Mouse (Mus musculus) retina, postnatal 7 days (tissue): ENCODE data around the gene Cdh12.
A peak's percentile ranks its signal among the peaks of the same experiment; 100 is the strongest.
"Not testable (repeated sequence)": the region's sequence is repeated elsewhere in the genome, so short reads cannot be mapped to it uniquely, and the experiment has no call there.

ENCODE experiments used
- DNase-seq: peaks from one replicate; pipeline ENCODE4 v3.0.0-alpha.2; 2012; ENCODE audit warnings: low read depth, low spot score

Gene Cdh12

DNA sequence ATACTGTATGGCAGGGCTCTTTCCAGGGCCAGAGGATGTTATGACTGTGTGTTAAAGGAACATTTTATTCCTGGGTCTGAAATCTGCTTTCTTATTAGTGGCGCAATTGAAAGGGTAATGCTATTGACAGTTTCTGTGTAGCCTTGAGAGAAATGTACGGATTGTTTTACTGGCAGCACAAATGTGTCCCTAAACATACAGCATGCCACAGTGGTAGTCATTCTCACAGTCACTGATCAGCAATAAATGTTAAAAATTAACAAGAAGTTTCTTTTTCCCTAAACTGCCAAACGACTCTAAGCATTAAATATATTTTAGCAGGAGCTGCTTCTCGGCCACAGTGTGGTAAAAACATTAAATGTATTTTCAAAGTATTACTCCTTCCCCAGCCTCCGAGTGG, 926.4 kb downstream of the Cdh12 start:
- no peak for DNase-seq

DNA sequence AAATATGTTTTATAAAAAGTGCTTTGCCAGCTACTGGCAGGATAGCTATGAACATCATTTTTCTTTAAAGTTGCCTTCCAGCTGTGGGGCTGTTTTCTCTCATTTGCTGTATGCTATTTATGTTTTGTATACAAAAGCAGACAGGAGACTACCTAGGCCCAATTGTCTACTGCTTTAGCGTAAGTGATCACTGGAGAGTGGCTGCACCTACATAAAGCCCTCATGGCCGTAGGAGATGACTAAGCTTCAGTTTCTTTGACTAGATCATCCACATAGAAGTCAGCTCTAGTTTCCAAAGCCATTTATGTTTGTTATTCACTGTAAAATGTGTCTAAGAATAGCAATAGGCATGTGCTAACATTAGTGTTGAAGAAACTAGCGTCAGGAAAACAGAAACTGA, 926.8 kb downstream of the Cdh12 start:
- DNase-seq: no peak

DNA sequence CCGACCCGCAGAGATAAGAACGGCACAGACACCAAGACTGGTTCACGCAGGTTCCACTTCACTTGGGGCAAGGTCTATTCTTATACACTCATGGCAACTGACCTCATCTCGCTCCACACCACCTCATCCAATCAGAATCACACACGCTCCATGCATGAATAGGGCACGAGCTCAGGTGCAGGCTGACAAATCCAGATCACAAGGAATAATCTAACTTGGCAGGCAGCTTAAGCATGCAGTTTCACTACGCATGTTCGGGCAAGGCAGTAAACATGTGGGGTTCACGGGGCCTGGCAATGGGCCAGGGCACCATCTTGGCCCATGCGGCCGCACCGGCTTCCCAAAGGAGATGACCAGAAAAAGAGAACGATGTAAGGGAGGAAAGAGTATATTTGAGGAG, 942.4 kb downstream of the Cdh12 start:
- DNase-seq: not testable (repeated sequence)

DNA sequence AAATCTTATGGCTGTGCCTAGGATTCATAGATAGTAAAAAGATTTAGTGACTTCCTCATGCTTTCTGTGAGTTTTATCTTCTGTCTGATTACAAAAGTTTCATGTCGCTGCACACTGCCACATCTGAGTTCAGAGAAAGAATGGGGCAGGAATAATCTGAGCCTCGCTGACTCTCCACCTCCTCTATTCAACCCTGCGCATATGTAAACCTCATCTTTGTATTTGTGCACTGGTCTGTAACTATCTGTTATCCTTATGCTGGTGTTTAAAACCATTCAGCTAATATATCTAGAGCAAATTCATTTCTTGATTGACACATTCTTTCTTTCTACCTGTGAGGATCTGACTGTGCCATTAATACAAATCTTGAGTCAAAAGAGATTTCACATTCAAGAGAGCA, 944.0 kb downstream of the Cdh12 start:
- DNase-seq: no peak

DNA sequence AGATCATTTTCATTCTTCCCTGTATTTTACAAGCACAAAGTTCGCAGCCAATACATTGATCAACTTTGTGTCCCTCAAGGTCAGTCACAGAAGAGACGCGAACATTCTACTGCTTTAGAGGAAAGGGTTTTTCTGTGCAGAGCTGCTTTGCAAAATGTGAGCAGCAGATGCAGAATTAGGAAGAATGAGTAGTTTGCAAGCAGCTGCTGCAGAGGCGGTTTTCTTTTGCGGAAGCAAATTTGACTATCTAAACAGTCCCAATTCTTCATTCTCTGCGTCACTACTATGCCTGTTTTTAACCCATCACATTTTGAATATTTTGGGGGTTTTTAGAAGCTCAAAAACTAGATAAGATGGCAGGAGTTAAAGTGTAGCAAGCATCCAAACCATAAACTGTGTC, 956.1 kb downstream of the Cdh12 start:
- DNase-seq: no peak

GRCm38 (mm10) chr15:21407324-21408044, 958.4 kb downstream of the Cdh12 start:
- DNase-seq: peak; percentile 25

GRCm38 (mm10) chr15:21437347-21437746, 988.3 kb downstream of the Cdh12 start:
- DNase-seq: no peak

DNA sequence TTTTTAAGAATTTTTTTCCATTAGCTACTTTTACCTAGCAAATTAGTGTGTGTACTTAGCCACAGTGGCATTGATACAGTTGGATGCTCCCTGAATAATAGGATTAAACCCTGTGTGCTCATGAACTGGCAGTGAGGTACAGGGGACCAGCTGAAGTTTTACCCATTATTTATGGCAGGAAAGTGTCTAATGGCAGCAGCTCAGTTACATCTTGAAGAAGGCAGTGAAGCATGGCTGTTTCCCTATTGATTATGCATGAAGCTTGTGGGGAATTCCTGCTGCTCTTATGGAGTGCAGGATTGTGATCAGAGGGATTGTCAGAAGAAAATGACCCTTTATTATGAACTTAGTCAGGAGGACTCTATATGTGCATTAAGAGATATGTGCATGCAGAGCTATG, 988.9 kb downstream of the Cdh12 start:
- DNase-seq: no peak

DNA sequence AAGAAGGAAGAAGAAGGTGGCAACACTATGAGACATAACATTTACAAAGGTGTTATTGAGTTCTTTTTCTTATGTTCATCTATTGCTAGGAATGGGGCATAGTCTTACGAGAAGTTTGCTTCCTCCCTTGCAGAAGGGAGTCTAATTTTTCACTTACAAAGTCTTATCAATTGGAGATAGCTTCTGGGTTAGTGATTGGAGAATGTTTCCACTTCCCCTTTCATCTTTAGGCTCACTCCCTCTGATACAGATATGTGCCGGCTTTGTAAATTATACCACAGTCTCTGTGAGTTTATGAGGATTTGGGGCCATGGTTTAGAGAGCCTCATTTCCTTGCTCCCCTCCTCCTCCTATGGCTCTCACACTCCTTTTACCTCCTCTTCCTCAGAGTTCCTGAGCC, 1009.0 kb downstream of the Cdh12 start:
- no peak for DNase-seq

DNA sequence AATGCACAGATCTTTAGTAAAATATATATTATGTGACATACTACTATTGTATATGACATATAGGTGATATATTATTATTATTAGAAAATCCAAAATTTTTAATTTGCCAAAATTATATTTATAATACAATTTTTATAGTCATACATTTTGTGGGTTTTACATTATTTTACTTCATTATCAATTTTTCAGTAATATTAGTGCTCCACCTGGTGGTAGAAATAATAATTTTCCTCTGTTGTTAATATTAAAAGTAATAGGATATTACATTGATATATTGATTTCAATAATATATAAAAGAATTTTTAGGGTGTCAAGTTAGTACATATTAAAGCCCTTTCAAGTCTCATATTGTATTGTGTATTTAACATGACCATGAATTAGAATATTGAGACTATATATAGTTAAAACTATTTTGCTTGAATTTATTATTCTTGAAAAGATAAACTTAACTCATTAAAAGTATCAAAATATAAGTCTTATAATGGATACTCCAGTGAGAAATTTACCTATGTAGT, 1070.3 kb downstream of the Cdh12 start:
- DNase-seq: no peak

DNA sequence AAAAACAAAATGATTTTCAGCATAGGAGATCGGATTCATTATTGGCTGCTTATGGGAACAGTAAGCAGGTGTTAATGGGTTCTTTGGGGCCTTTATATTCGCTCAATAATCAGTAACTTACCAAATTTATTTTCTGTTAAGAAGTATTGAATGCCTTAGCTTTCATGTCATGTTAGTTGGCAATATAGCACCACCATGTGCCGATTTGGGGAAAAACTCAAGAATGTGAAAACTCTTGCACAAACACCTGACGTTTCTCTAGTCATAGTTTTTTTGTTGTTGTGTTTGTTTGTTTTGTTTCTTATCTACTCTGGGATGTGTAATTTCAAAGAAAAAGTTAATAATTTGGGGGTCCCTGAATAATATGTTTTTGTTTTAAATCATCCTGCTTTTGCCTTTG, 1081.7 kb downstream of the Cdh12 start:
- DNase-seq: no peak

- DNase-seq: peak; percentile 17
These were observed 1087.8 kb downstream of the Cdh12 start for GRCm38 (mm10) chr15:21536909-21537308.

GRCm38 (mm10) chr15:21544786-21545185, 1095.7 kb downstream of the Cdh12 start:
- no peak for DNase-seq

GRCm38 (mm10) chr15:21555981-21556380, 1106.9 kb downstream of the Cdh12 start:
- no peak for DNase-seq

GRCm38 (mm10) chr15:21566314-21567051, 1117.4 kb downstream of the Cdh12 start:
- no peak for DNase-seq

DNA sequence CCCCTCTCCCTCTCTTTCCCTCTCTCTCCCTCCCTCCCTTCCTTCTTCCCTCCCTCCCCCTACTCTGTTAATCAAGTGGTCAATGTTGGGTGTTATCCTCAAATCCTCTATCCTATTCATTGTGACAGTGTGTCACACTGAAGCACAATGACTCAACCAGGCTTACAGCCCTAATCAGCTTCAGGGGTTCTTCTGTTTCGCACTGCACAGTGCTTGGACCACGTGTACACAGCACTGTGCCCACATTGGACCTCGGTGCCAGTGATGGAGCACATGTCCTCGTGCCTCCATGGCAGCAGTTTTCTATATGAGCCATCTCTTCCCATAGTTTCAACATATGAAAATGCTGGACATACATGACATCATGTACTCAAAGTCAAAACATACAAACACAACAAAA, 1155.4 kb downstream of the Cdh12 start:
- no peak for DNase-seq
